Mouse (Mus musculus): ENCODE results near the gene Olfr64.

Gene Olfr64

GRCm38 (mm10) chr7:103894385-103894784 lies at the start of gene Olfr64:
Olfr64 (minus strand) TSS chr7:103894485.
- in situ Hi-C loops (cut with MboI, MseI) = no loop called here

- in situ Hi-C loops (cut with MboI, MseI) = loop anchor here (10.0 kb wide), 1 partner anchor 228 kb away; the partner anchor contains the start of gene Olfr243
Observed at GRCm38 (mm10) chr7:103942730-103943129, 48.4 kb upstream of the Olfr64 start.

- in situ Hi-C loops (cut with MboI, MseI) = no loop called here
Observed at GRCm38 (mm10) chr7:103934264-103934663, 40.0 kb upstream of the Olfr64 start, which contains the start of gene Olfr632. Olfr632 (plus strand) TSS chr7:103934347.

GRCm38 (mm10) chr7:103928525-103928924 lies 34.2 kb upstream of the Olfr64 start, which contains the start of gene Olfr631:
Olfr631 (plus strand) TSS chr7:103928825.
- in situ Hi-C loops (cut with MboI, MseI) = no loop called here

GRCm38 (mm10) chr7:103915338-103915737 lies 21.1 kb upstream of the Olfr64 start:
- in situ Hi-C loops (cut with MboI, MseI) = no loop called here

- in situ Hi-C loops (cut with MboI, MseI) = no loop called here
Observed at GRCm38 (mm10) chr7:103912969-103913511, 18.8 kb upstream of the Olfr64 start.

GRCm38 (mm10) chr7:103910047-103910446 lies 15.8 kb upstream of the Olfr64 start:
- in situ Hi-C loops (cut with MboI, MseI) = no loop called here

GRCm38 (mm10) chr7:103903187-103903586 lies 8.9 kb upstream of the Olfr64 start, which contains the start of gene Olfr65:
Olfr65 (plus strand) TSS chr7:103903487.
- in situ Hi-C loops (cut with MboI, MseI) = no loop called here

GRCm38 (mm10) chr7:103886152-103886551 lies 8.1 kb downstream of the Olfr64 start, which contains the start of gene Olfr66:
Olfr66 (minus strand) TSS chr7:103886252.
- in situ Hi-C loops (cut with MboI, MseI) = no loop called here

- in situ Hi-C loops (cut with MboI, MseI) = no loop called here
Observed at GRCm38 (mm10) chr7:103877093-103877492, 17.2 kb downstream of the Olfr64 start.

GRCm38 (mm10) chr7:103874451-103874850 lies 19.8 kb downstream of the Olfr64 start:
- in situ Hi-C loops (cut with MboI, MseI) = no loop called here

GRCm38 (mm10) chr7:103873064-103873463 lies 21.2 kb downstream of the Olfr64 start:
- in situ Hi-C loops (cut with MboI, MseI) = no loop called here

- in situ Hi-C loops (cut with MboI, MseI) = no loop called here
Observed at GRCm38 (mm10) chr7:103870667-103871066, 23.6 kb downstream of the Olfr64 start.

GRCm38 (mm10) chr7:103865716-103866115 lies 28.6 kb downstream of the Olfr64 start:
- in situ Hi-C loops (cut with MboI, MseI) = no loop called here

GRCm38 (mm10) chr7:103861531-103861930 lies 32.8 kb downstream of the Olfr64 start:
- in situ Hi-C loops (cut with MboI, MseI) = no loop called here

- in situ Hi-C loops (cut with MboI, MseI) = no loop called here
Observed at GRCm38 (mm10) chr7:103860855-103861254, 33.4 kb downstream of the Olfr64 start.

- in situ Hi-C loops (cut with MboI, MseI) = no loop called here
Observed at GRCm38 (mm10) chr7:103859076-103859475, 35.2 kb downstream of the Olfr64 start.

GRCm38 (mm10) chr7:103854669-103855068 lies 39.6 kb downstream of the Olfr64 start:
- in situ Hi-C loops (cut with MboI, MseI) = no loop called here

- in situ Hi-C loops (cut with MboI, MseI) = no loop called here
Observed at GRCm38 (mm10) chr7:103853090-103853489, 41.2 kb downstream of the Olfr64 start, which contains the start of gene Hbb-y. Hbb-y (minus strand) TSS chr7:103853216.

GRCm38 (mm10) chr7:103844525-103845325 lies 49.6 kb downstream of the Olfr64 start:
- in situ Hi-C loops (cut with MboI, MseI) = no loop called here

GRCm38 (mm10) chr7:103843034-103843433 lies 51.3 kb downstream of the Olfr64 start, which contains the start of gene Hbb-bh1:
Hbb-bh1 (minus strand) TSS chr7:103843164.
- in situ Hi-C loops (cut with MboI, MseI) = no loop called here

- in situ Hi-C loops (cut with MboI, MseI) = no loop called here
Observed at GRCm38 (mm10) chr7:103840268-103840667, 54.0 kb downstream of the Olfr64 start, which contains the start of gene Hbb-bh2. Hbb-bh2 (minus strand) TSS chr7:103840520.

Measured in T-helper 1 cell (primary cell).